Mouse (Mus musculus) thymus, postnatal 14 days (tissue): Measurements from ENCODE around the gene Gnb3.

Experiments
- DNase-seq: peaks from one replicate; pipeline ENCODE4 v3.0.0; 2021

Gnb3 gene

GRCm38 (mm10) chr6:124791911-124792310 is 48.2 kb downstream of the Gnb3 start:
- no peak for DNase-seq

GRCm38 (mm10) chr6:124790121-124790520 is 50.0 kb downstream of the Gnb3 start:
- no peak for DNase-seq

GRCm38 (mm10) chr6:124789519-124789918 is 50.6 kb downstream of the Gnb3 start:
- DNase-seq = no peak

GRCm38 (mm10) chr6:124787722-124788121 is 52.4 kb downstream of the Gnb3 start:
- no peak for DNase-seq

- DNase-seq = no peak
Measured at GRCm38 (mm10) chr6:124786756-124787420, 53.2 kb downstream of the Gnb3 start.
